Mouse (Mus musculus): ENCODE data around the gene Mrc2.

Mrc2 gene

DNA sequence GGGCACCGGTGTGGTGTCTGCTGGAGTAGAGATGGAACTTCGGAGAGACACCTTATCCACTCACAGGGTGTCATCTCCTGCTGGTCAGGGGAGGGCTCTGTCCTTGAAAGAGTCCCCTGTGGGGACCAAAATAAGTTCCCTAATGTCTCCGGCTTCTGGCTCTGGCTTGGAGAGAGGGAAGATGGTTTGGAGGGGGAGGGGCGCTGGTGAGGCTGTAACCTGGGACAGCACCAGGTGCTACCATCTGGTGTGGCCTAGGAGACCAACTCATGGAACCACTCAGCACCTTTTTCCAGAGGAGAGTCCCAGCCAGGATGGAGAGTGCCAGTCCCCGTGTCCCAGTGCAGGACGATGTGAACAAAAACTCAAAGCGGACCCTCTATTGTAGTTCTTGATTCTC, 58.2 kb downstream of the Mrc2 start:
- no peak for DNase-seq (ENCODE audit: low spot score in 2 of 2)

DNA sequence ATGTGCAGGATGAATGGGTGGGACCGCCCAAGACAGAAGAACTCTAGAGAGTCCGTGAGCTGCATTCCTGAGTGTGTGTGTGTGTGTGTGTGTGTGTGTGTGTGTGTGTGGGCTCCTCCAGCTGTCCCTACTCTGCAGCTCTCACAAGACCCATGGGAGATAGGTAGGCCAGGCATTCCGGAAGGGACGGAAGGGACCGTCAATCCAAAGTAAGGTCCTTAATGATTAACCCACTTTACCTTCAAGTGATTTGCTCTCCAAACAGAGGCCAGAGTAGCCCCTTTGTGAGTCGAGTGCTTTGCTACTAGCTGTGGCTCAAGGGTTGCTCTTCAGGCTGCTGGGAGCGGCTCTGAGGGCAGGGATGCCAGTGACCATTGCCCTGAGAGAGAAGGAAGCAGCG, 59.7 kb downstream of the Mrc2 start:
- DNase-seq (ENCODE audit: low spot score in 2 of 2), result no peak

DNA sequence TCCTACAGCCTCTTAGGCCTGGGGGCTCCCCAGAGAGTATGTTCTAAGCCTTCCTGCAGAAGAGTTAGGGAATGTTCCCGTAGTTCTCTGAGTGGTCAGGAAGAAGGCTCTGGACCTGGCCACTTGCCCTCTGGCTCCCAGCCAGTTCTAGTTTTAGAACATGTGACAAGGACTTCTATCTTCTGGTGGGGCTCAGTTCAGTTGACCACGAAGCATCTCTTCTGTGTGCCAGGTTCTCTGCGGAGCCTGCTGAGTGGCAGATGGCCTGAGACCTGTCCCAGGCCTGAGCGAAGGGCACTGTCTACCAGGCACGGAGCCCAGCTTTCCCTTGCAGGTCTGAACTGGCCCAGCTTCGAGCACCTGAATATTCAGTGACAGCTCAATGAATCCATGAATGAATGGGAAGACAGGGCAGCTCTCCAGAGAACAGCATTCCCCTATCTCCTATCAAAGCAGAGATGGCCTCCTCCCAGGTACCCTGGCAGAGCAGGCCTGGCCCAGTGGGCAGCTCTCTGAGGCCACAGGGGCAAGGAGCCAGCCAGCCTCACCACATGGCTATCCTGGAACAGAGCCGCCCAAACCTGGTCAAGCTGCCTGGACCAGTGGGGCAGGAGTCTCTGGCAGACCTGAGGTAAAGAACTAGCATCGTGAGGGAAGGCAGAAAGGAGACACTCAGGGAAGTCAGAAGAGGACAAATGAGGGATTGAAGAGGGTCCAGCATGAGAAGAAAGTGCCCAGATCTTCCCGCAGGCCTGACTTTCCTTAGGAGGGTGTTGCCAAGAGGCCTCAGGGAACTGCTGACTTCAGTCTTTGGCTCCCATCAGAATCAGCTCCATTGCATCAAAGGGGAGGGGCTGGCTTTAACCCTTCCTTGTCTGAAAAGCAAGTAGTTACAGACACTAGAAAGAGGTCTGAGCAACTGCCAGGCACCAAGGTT, 60.8 kb downstream of the Mrc2 start:
- DNase-seq (ENCODE audit: low spot score in 2 of 2), result peak; percentile 82 to 85

DNA sequence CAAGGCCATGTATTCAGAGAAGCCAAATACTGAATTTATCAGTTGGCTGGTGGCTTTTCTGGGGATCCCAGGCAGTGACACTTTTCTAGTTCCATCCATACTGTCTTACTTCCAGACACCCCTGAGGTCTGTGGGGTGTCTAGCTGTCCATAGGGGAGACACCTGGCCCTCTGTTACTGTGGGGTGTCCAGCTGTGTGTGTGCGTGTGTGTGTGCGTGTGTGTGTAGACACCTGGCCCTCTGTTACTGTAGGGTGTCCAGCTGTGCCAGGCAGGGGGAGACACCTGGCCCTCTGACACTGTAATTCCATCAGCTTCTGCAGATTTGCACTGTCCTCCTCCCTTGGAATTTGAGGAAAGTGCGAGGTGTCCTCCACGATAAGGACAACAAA, 61.4 kb downstream of the Mrc2 start:
- no peak for DNase-seq (ENCODE audit: low spot score in 2 of 2)

DNA sequence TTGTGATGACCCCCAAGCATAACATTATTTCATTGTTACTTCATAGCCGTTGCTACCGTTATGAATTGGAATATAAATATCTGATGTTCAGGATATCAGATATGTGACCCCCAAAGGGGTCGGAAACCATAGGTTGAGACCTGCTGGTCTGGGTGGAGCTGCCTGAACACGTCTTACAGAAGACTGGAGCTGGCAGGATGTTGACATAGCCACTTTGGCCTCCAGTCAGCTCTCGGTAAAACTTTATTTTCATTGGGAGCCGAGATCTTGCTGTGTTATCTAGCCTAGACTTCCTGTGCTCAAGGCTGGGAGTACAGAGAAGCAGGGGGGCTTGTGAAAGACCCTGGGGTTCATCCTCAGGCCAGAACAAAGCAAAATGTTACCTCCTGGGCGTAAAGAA, 63.9 kb downstream of the Mrc2 start:
- no peak for DNase-seq (ENCODE audit: low spot score in 2 of 2)

DNA sequence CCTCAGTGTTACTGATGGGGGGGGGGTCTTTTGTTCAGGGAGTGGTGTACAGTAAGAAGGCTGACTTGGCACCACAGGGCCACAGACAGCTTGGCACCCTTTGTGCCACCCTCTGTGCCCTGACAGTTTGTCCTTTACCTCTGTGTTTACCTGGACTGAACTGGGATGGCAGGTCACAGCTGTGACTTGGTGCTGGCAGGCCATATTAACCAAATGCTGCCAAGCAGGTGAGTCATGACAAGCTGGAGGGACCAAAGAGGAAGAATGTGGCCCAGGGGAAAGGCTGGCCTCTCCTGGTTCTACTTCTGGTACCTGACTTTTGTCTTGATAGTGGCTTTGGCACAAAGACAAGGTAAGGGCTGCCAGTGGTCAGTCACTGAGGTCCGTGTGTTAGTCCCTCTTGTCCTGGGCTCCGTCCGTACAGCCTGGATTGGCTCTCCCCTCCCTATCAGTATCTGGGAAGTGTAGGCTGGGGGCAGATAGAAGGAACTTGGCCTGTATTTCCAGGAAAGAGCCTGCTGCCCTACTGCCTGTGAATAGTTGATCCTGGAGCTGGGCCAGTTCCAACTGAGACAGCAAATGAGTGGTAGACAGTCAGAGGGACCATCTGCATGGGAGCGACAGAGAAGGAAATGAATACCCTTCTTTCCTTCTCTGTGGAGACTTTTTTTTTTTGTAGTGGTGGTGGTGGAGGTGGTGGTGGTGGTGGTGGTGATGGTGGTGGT, 69.8 kb downstream of the Mrc2 start:
- no peak for DNase-seq (ENCODE audit: low spot score in 2 of 2)

DNA sequence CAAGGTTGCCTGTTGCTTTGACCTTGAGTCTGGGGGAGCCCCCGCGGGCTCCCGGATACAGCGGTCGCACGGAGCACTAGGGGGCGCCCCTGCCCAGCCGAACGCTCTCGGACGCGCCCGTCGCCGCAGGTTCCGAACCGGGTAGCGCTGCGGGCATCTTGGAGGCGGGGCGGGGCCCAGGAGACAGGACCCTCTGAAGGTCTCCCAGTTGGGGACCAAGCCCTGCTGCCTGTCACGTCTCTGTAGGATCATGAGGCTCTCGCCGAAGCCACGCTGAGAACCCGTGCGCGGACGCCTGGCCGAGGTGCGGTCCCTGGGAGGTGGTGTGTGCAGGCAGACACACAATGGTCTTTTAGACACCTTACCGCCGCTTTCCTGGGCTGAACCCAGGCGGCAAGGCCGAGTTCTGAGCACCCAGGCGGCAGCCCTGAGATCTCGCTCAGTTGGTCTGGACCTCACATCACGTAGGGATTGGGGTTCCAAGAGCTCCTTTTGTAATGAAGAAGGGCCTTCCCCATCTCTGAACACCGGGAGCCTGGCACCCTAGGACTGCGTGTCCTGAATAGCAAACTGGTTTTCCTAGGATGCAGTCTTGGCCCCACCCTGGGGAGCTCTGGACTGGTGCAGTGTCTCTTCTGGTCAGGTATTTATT, 70.6 kb downstream of the Mrc2 start:
- peak; percentile 72 to 84 for DNase-seq (ENCODE audit: low spot score in 2 of 2)

DNA sequence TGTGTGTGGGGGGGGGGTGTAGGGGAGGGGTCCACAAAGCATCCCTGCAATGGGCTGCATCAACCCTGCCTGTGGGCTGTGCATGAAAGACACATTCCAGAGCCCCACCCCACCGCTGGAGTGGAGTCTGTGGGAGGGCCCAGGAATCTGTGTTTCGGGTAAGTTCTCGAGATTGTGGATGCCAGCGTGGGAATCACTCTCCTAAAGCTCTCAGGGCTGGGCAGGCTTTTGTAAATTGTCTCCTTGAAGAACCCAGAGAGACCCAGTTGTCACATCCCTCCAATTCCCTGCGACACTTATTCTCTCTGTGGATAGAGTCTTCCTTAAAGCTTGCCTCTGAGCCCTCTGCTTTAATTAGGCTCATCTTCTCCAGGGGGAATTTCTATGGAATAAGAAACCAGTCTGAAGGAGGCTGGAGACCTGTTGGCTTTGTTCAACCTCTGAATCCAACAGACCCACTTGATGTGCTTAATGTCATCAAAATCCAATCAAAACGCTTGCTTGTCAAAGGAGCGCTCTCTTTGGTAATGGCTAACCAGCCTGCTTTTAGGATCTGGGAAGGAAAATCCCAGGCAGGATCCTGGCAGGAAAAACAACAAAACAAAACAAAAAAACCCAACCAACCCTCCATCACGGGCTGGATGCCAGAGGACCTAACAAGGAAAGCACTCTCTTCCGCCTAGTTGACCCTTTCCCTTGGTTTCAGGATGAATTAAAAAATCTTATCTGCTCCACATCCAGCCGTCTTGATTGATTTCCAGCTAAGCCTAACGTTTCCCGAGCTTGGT, 71.3 kb downstream of the Mrc2 start:
- DNase-seq (ENCODE audit: low spot score in 2 of 2), result no peak

DNA sequence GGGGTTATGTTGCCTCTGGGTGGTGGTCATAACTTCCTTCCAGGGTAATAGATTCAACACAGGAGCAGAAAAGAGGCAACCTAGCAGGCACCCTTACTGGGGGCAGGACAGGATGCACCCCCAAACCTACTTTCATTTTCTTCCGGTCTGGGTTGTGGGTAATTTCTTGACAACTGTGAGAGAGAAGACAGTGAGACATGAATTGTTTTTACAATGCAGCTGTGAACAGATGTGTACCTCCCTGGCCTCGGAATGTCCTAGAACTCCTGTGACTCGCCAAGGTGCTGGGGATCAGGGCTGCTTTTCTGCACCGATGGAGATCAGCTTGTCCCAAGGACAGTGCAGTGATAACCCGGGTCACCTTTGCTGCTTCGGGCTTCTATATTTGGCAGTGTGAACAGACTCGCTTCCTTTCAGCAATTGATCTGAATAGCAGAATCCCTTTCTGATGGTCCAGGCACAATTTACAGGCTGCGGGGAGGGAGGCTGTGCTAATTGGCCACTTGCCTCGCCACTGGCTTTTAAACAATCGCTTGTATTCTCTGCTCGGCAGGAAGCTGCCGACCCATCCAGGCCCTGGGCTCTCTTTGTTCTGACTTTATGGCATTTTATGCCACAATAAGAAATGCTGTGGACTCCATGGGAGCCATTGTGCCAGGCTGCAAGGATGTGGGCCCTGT, 72.1 kb downstream of the Mrc2 start:
- DNase-seq (ENCODE audit: low spot score in 2 of 2), result no peak

DNA sequence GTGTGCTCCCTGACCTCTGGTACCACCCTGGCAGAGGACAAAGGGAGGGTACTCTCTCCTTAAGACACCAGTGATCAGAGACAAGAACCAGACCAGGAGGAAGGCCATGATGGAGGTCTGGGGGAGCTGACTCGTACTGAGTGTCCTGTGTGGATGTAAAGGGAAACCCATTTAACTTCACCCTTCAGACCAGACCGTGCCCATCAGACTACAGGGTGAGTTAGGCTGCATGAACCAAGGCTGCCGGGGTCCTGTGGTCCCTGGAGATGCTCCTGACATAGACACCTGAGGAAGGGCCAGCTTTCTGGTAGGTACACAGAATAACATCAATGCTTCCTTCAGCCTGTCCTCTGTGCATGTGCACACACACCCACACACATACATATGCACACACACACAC, 73.2 kb downstream of the Mrc2 start:
- DNase-seq (ENCODE audit: low spot score in 2 of 2), result no peak

DNA sequence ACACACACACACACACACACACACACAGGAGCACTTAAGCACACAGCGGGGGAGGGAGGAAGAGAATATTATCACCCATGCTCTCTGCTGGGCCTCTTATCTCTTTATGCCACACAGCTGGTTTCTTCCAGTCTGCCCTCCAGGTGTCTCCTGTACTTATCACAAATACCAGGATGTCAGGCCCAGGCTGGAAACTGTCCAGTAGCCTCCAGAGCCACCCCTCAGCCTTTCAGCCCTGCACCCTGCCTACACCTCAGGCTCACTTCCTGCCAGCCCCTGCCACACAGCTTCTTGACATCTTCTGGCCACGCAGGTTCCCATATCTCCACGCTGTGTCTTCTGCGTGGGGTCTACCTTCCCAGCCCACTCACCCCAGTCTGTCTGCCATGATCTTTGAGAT, 73.6 kb downstream of the Mrc2 start:
- no peak for DNase-seq (ENCODE audit: low spot score in 2 of 2)

DNA sequence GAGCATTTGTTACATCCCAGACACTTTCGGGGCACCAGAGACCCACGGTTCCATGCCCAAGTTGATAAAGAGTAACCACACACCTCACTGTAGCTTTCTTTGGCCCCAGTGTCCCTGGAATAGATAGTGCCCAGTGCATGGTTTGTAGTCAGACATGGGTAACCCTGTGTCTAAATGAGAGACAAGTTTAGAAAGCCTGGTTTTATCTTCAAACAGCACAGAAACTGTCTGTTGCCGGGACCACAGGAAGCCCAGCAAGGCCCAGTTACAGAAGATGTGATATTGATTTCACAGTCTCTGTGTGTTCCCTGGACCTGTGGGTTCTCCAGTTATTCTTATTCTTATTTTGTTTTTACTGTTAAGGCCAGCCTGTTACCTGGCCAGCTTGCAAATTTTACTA, 74.7 kb downstream of the Mrc2 start:
- DNase-seq (ENCODE audit: low spot score in 2 of 2), result no peak

DNA sequence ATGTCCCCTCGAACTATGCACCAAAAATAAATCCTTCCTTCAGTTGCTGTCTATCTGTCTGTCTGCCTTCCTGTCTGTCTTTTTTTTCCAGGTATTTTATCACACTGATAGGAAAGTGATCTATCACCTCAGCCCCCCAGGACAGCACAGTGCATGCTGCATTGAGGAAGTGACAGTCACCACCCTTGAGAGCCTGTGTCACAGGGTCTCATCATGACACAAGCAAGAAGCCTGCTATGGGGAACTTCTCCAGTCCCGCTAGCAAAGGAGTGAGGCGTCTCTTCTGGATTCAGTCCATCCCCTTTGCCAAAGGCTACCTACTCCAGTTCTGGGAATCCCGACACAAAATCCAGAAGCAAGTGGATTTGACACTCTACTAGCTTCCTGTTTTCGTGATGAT, 76.4 kb downstream of the Mrc2 start:
- no peak for DNase-seq (ENCODE audit: low spot score in 2 of 2)

DNA sequence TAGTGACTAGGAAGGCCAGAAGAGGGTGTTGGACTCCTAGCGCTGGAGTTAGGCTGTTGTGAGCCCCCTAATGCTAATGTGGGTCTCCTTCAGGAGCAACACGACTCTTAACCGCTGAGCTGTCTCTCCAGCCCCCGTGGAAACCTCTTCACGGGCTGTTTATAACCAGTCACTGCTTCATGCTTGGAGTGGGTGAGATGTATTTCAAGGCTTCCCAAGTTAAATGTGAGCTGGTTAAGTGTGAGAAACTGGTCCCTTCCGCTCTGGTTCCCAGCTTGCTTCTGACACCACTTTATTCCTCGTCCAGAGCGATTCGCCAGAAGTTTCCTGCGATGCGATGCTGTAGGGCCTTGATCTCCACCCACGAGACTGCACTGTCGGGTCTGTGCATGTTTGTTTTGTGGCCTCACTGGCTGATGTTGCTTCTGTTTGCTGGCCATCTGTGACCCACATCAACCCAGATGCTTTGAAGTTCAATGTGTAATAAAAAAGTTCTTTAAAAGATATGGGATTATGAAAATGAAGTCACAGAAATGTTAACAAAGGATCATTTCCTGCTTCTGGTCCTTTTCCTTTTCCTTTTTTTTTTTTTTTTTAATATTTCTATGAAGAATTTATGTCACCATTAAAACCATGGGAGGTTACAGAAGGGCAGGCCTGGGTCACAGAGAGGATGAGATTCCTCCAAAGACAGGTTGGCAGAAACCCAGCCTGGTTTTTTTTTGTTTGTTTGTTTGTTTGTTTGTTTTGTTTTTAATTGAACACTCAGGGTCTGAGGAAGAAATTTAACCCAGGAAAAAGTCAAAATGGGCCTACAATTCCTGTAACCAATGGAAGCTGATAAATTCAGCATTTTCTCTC, 77.3 kb downstream of the Mrc2 start:
- no peak for DNase-seq (ENCODE audit: low spot score in 2 of 2)

DNA sequence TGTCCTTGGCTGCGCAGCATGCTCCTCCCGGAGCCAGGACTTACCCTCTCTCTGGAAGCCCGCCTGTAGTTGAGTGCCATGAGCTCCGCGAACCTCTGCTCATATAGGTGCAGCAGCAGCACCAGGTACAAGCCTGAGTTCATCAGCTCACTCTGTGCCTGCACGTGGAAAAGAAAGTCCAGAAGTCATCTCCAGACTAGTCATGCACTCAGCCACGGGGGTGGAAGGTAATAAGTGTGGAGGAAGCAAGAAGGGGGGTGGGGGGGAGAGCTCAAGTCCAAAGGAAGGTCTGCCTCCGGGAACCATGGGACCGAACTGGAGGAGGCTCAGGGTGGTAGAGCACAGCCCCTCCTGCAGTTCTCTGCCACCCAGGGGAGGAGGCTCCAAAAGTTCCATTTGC, 79.4 kb downstream of the Mrc2 start:
- no peak for DNase-seq (ENCODE audit: low spot score in 2 of 2)

DNA sequence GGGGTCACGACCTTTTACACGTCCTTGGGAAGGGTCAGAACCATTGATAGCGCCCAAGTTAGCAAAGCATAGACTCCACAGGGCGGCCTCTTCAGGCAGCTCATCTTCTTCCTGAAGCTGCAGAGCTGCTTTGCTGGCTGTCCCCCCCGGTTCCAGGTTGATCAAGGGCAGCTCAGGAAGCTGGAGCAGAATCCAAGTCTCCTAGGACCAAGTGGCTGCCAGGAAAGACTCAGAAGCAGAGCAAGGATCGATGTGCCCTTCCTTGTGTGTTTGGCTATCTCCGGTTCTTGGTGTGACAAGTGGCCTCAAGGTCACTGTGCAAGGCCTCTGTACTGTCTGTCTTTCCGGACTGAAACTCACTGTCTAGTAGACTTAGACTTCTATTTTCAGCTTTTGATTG, 81.4 kb downstream of the Mrc2 start:
- DNase-seq (ENCODE audit: low spot score in 2 of 2), result no peak

DNA sequence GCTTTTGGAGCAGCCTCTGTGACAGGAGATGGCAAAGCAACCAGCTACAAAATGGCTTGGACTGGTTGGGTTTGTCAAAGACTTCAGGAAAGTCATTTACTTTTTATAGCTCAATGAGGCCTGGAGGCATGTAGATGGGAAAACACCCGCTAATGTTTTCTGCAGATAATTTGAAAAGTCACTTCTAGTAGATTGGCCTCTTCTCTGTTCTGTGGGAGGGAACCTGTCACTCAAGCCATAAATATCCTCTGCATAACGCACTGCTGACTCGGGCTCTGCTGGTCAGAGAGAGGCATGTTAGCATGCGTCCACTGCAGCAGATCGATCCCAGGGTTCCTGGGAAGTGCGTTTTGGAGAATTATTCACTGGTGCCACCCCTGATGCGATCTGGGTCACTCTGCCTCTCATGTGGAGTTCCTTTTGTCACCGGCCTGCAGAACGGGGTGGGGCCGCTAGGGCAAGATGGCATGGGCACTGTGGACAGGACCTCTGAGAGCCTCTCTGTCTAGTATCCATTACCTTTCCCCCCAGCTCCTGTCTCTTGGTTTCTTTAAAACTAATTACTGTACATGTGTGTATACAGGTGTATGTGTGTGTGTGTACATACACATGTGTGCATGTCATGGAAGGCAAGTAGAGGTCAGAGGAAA, 82.2 kb downstream of the Mrc2 start:
- no peak for DNase-seq (ENCODE audit: low spot score in 2 of 2)

DNA sequence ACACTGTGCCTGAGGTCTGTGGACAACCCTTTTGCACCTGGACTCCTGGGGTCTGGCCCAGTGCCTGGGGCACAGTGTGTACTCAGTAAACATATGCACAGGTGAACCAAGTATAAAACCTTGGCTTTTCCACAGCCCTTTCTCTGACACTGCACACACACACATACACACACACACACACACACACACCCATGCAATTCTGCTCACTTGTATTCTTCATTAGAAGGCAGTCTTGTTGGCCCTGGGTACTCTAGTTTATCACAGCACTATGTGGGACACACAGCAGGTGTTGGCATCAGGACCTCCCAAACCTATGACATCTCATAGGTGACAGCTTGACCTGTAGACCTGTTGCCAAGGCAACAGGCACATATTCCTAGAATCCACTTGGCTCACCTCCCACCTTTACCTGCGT, 83.4 kb downstream of the Mrc2 start:
- DNase-seq (ENCODE audit: low spot score in 2 of 2), result no peak

DNA sequence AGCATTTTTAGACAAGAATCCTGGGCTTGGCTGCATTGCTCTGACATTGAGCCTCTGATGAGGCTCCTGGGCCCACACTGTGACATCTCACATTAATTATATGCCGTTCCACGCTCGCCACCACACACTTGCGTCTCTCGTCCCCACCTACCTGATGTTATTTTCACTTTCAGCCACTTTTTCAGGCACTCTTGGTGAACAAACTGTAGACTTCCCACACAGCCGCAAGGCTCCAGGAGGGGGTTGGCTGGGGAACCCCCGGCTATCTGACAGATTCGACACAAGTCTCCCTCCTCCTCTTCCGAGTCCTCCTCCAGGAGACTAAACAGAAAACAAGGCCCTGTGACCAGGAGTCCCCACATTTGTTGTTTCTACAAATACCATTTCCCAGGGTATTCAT, 92.8 kb downstream of the Mrc2 start:
- no peak for DNase-seq (ENCODE audit: low spot score in 2 of 2)

DNA sequence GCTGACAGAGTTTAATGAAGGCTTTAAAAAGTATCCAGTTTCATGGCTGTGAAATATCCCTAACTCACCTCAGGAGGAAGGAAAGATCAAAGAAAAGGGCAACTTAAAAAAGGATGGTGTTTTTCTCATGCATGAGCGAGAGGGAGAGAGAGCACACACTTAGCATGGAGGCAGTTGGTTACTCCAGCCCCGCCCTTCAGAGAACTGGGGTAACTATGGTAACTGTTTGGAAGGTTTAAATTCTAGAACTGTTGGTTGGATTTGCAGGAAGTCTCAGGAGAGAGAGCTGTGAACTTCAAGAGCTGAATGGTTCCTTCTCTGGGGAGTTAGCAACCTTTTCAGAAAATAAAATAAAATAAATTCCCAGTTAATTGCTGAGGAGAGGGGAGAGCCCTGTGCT, 96.2 kb downstream of the Mrc2 start:
- DNase-seq (ENCODE audit: low spot score in 2 of 2), result no peak
